Mouse (Mus musculus) hindbrain, embryonic 16.5 days (tissue): ENCODE data around the gene Tusc2. TPM values are rescaled to one million over a fixed set of nuclear protein-coding genes. Genes with fewer than 3 reads are reported as not detected.

Source experiments
- ATAC-seq: fragments of 200-750 bp; cut with Nextera tagmentation; 2 replicates; pipeline ENCODE4 v1.8.0; 2017; ENCODE audit warnings: moderate TSS enrichment, moderate library complexity
- H3K27ac ChIP-seq: fragments of 300-500 bp; sonication (generic); 2 replicates; pipeline ENCODE4 v1.5.1; 2014; ENCODE audit warnings: low read depth, mild to moderate bottlenecking, control low read depth, low read length, moderate library complexity
- H3K27me3 ChIP-seq: fragments of 300-500 bp; sonication (generic); replicated peaks from 2 replicates; pipeline ENCODE4 v1.6.1; 2014; ENCODE audit warnings: low read length; ENCODE audit not compliant: control insufficient read depth, insufficient read depth
- H3K36me3 ChIP-seq: fragments of 300-500 bp; sonication (generic); 2 replicates; pipeline ENCODE4 v1.6.1; 2014; ENCODE audit warnings: mild to moderate bottlenecking, low read length, moderate library complexity, mixed read lengths; ENCODE audit not compliant: control insufficient read depth, insufficient read depth
- H3K4me1 ChIP-seq: fragments of 300-500 bp; sonication (generic); 2 replicates; pipeline ENCODE4 v1.6.1; 2014; ENCODE audit warnings: low read depth, low read length; ENCODE audit not compliant: control insufficient read depth, insufficient read depth
- H3K4me2 ChIP-seq: fragments of 300-500 bp; sonication (generic); 2 replicates; pipeline ENCODE4 v1.6.1; 2014; ENCODE audit warnings: mild to moderate bottlenecking, low read length, control low read depth, moderate library complexity
- H3K4me3 ChIP-seq: fragments of 300-500 bp; sonication (generic); 2 replicates; pipeline ENCODE4 v1.5.1; 2014; ENCODE audit warnings: mild to moderate bottlenecking, low read length, control low read depth, moderate library complexity
- H3K9ac ChIP-seq: fragments of 300-500 bp; sonication (generic); 2 replicates; pipeline ENCODE4 v1.6.1; 2014; ENCODE audit warnings: low read depth, mild to moderate bottlenecking, control low read depth, low read length, moderate library complexity
- H3K9me3 ChIP-seq: fragments of 300-500 bp; sonication (generic); 2 replicates; pipeline ENCODE4 v1.6.1; 2014; ENCODE audit warnings: mild to moderate bottlenecking, low read length, moderate library complexity; ENCODE audit not compliant: control insufficient read depth
- WGBS: fragments of 180-500 bp; shearing (Covaris S2); extraction: QIAGEN DNeasy Blood & Tissue Kit; methylation state at CpG from one replicate; pipeline ENCODE4 v1.1.7; 2014; 5-methylcytosine and 5-hydroxymethylcytosine counted together
- polyA plus RNA-seq: library from polyadenylated mRNA; unstranded; fragments of >200 nt; fragmentation: Nextera tagmentation; extraction: Ambion mirVana; gene quantifications from 2 replicates; pipeline ENCODE4 v1.2.1, GENCODE M21; 2015

Gene Tusc2
- polyA plus RNA-seq, 1 experiment from 2014 or later: 134 TPM

DNA sequence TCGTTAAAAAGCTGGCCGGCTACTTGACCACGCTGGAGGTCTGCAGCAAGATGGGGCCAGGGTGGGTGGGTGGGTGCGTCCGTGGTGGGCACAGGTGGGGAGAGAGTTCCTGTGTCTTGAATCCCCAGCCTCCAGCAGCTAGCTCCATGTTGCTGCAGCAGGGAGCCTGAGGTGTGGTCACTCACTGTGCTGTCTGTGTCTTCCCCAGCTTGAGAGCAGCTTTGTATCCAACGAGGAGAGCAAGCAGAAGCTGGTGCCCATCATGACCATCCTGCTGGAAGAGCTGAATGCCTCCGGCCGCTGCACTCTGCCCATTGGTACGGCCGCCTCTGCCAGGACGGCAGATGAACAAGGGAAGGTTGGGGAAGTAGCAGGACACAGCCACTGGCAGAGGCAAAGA lies 19.8 kb upstream of the Tusc2 start:
- no peaks in the 10 kb centered on the region for H3K27me3 ChIP-seq
- no peak overlapping the region for H3K4me2 ChIP-seq
- H3K27ac ChIP-seq: no peak overlapping the region
- H3K36me3 ChIP-seq: peaks cover 28% of the 10 kb centered on the region
- no peaks in the 10 kb centered on the region for H3K9me3 ChIP-seq
- no peak for ATAC-seq
- no peak overlapping the region for H3K4me3 ChIP-seq
- H3K4me1 ChIP-seq: peaks cover 31% of the 10 kb centered on the region
- 88% methylated on average over 11 of the region's 11 CpGs for WGBS
- H3K9ac ChIP-seq: no peak overlapping the region

DNA sequence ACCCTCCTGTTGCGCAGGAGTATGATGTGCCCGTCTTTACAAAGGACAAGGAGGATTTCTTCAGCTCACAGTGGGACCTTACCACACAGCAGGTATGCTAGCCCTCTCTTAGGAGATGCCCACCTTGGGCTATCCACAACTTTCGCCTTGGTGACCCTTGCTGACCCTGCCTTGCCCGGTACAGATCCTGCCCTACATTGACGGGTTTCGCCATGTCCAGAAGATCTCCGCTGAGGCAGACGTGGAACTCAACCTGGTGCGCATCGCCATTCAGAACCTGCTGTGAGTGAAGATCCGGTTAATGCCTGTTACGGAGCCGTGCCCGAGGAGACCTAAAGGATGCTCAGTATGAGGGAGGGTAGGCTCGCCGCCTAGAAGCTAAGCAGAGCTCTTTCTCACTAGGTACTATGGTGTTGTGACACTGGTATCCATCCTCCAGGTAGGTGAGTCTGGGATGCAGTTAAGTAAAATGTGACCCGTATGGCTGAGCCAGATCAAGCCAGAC lies 18.8 kb upstream of the Tusc2 start:
- Histone ChIP-seq H3K9me3 (no peaks in the 10 kb centered on the region), H3K4me2 (no peak overlapping the region), H3K36me3 (peaks cover 20% of the 10 kb centered on the region), H3K27ac (no peak overlapping the region), H3K9ac (no peak overlapping the region), H3K4me1 (peaks cover 31% of the 10 kb centered on the region), H3K27me3 (0 out of 2 replicates have a peak, but pooled peaks cover 3% of the 10 kb centered on the region), H3K4me3 (no peak overlapping the region)
- no peak for ATAC-seq
- WGBS: 94% methylated on average over 17 of the region's 17 CpGs

DNA sequence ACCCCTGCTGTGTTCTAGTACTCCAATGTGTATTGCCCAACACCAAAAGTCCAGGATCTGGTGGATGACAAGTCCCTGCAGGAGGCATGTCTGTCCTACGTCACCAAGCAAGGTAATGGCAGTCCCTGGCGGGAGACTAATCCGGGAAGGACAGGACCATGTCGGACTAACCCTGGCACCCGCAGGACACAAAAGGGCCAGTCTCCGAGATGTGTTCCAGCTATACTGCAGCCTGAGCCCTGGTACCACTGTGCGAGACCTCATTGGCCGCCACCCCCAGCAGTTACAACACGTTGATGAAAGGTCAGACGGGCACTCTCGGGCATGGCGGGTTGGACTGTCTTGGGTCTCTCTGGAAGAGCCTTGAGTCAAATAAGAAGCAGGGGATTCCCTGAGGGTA lies 18.3 kb upstream of the Tusc2 start:
- Histone ChIP-seq H3K27me3 (0 out of 2 replicates have a peak, but pooled peaks cover 5% of the 10 kb centered on the region), H3K36me3 (peaks cover 15% of the 10 kb centered on the region), H3K4me3 (no peak overlapping the region), H3K27ac (no peak overlapping the region), H3K4me1 (peaks cover 31% of the 10 kb centered on the region), H3K4me2 (no peak overlapping the region), H3K9ac (no peak overlapping the region), H3K9me3 (no peaks in the 10 kb centered on the region)
- no peak for ATAC-seq
- WGBS: 95% methylated on average over 12 of the region's 12 CpGs

DNA sequence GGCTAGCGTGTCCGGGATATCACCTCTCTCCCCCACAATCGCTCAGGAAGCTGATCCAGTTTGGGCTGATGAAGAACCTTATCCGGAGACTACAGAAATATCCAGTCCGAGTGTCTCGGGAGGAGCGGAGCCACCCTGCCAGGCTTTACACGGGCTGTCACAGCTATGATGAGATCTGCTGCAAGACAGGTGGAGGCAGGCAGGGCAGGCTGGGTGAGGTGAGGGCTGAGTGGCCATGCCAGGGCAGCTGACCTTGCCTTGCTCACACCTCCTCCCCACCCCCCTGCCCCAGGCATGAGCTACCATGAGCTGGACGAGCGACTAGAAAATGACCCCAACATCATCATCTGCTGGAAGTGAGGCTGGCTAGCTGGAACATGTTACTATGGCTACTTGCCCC lies 17.9 kb upstream of the Tusc2 start:
- H3K4me1 ChIP-seq: peaks cover 31% of the 10 kb centered on the region
- ATAC-seq: no peak
- no peak overlapping the region for H3K27ac ChIP-seq
- H3K4me2 ChIP-seq: no peak overlapping the region
- H3K9ac ChIP-seq: 0 out of 2 replicates have a peak overlapping the region, but pooled peaks have one; percentile 3
- H3K27me3 ChIP-seq: 0 out of 2 replicates have a peak, but pooled peaks cover 6% of the 10 kb centered on the region
- WGBS: 90% methylated on average over 10 of the region's 10 CpGs
- H3K9me3 ChIP-seq: no peaks in the 10 kb centered on the region
- no peak overlapping the region for H3K4me3 ChIP-seq
- peaks cover 12% of the 10 kb centered on the region for H3K36me3 ChIP-seq

DNA sequence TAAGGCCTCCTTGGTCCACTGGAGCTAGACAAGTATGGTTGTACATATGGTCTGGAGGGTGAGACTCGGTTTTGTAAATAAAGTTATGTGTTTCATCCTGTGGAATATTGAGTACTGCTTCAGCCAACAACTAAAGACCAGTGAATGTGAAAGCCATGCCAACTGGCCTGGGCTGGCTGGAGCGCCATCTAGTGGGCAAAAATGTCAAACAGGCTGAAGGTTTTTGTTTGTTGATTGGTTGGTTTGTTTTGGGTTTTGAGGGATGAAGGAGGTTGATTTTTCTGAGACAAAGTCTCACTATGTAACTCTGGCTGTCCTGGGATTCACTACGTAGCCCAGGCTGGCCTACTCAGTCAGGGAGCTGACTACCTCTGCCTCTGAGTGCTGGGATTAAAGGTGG lies 17.5 kb upstream of the Tusc2 start:
- Histone ChIP-seq H3K4me3 (no peak overlapping the region), H3K27ac (no peak overlapping the region), H3K4me1 (peaks cover 31% of the 10 kb centered on the region), H3K27me3 (peaks cover 8% of the 10 kb centered on the region; the same call in 1 of the 2 replicates), H3K4me2 (no peak overlapping the region), H3K9ac (no peak overlapping the region), H3K9me3 (no peaks in the 10 kb centered on the region), H3K36me3 (peaks cover 12% of the 10 kb centered on the region)
- no peak for ATAC-seq
- WGBS: 7% methylated on average over 3 of the region's 3 CpGs

DNA sequence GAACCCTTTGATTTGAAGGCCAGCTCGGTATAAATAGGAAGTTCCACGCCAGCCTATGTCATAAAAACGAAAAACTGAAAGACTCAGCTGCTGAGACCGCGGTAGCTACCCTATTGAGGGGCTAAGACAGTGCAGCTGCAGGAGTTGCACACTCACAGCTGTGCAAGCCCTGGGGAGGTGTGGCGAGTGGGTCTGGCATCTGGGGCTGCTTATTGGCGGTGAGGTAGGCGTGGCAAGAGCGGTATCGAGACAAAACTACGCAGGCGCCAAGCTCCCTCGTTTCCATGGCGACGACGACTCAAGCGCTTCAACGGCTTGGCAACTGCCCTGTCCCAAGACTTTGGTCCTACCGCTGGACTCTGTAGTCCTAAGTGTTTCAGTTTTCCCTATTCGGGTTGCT lies 16.0 kb upstream of the Tusc2 start, which contains the start of gene Zmynd10:
TSS of gene Zmynd10 (plus strand) at position 273 of the 400 bp plus-strand sequence.
- Histone ChIP-seq H3K36me3 (peaks cover 12% of the 10 kb centered on the region), H3K27ac (peak within 1 kb of the TSS; percentile 17; the same call in 1 of the 2 replicates), H3K4me2 (peak within 1 kb of the TSS; percentile 55), H3K4me3 (peak within 1 kb of the TSS; percentile 17), H3K27me3 (peaks cover 19% of the 10 kb centered on the region), H3K9ac (peak within 1 kb of the TSS; percentile 48), H3K4me1 (peaks cover 35% of the 10 kb centered on the region), H3K9me3 (no peaks in the 10 kb centered on the region)
- WGBS: 3% methylated on average over 20 of the region's 20 CpGs
- peak; percentile 63 for ATAC-seq

DNA sequence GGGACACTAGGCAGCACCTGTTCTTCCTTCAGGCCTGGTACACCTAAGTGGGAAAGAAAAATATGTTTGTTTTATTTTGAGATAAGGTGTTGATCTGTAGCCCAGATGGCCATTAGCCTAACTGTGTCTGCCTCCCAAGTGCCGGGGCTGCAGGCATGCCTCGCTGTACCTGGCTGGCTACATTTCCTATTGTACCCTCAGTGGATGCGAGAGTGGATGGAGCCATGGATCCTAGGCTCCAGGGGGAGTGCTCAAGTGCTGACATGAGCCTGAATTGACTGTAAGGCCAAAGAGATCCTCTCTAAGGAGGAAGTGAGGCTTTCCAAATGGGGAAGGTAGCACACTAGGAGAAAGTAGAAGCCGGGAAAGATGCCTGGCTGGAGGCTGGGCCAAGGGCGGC lies 15.1 kb upstream of the Tusc2 start:
- peaks cover 23% of the 10 kb centered on the region for H3K27me3 ChIP-seq
- no peak overlapping the region for H3K4me2 ChIP-seq
- H3K36me3 ChIP-seq: peaks cover 12% of the 10 kb centered on the region
- ATAC-seq: no peak
- no peak overlapping the region for H3K4me3 ChIP-seq
- peaks cover 28% of the 10 kb centered on the region for H3K4me1 ChIP-seq
- H3K27ac ChIP-seq: no peak overlapping the region
- H3K9ac ChIP-seq: no peak overlapping the region
- no peaks in the 10 kb centered on the region for H3K9me3 ChIP-seq
- 81% methylated on average over 5 of the region's 5 CpGs for WGBS

DNA sequence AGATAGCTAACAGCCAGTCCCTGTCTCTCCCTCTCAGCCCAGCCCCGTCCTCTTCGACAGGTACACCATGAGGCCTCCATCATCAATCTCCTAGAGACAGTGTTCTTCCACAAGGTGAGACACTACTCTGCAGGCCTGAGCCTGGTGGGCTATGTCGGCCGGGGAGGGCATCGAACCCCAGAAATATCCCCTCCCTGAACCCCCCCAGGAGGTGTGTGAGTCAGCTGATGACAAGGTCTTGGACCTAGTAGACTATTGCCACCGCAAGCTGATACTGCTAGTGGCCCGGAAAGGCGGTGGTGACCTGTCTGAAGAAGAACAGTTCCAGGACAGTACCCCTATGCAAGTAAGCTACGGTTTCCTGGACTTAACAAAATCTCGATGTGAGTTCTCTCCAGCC lies 14.2 kb upstream of the Tusc2 start:
- H3K4me1 ChIP-seq: peaks cover 31% of the 10 kb centered on the region
- peaks cover 24% of the 10 kb centered on the region for H3K27me3 ChIP-seq
- no peak overlapping the region for H3K27ac ChIP-seq
- no peaks in the 10 kb centered on the region for H3K9me3 ChIP-seq
- ATAC-seq: no peak
- no peak overlapping the region for H3K4me3 ChIP-seq
- 91% methylated on average over 10 of the region's 10 CpGs for WGBS
- peaks cover 12% of the 10 kb centered on the region for H3K36me3 ChIP-seq
- no peak overlapping the region for H3K4me2 ChIP-seq
- no peak overlapping the region for H3K9ac ChIP-seq

DNA sequence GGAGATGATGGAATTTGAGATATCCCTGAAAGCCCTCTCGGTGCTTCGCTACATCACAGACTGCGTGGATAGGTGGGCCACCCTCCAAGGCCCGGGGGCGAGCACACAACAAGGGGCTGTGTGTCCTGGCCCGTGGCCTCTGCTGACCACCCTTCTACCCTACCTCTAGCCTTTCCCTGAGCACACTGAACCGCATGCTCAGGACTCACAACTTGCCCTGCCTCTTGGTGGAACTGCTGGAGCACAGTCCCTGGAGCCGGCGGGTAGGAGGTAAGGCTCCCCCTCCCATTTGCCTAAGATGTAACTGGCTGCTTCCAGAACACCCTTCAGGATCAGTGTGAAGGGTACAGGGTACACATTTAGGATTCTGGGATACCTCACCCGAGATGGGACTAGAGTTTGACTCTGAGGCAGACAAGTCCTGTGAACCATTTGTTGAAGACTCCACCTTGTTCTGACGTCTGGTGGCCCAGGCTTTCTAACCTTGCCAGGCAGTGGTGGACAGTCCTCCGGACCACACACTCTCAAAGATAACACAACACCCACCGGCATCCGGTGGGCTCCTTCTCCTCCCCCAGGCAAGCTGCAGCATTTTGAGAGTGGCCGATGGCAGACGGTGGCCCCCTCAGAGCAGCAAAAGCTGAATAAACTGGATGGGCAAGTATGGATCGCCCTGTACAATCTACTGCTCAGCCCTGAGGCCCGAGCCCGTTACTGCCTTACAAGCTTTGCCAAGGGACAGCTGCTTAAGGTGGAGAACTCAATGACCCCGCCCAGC lies 13.6 kb upstream of the Tusc2 start:
- peaks cover 24% of the 10 kb centered on the region for H3K27me3 ChIP-seq
- no peak overlapping the region for H3K4me3 ChIP-seq
- no peak overlapping the region for H3K9ac ChIP-seq
- peaks cover 32% of the 10 kb centered on the region for H3K4me1 ChIP-seq
- H3K27ac ChIP-seq: no peak overlapping the region
- no peak overlapping the region for H3K4me2 ChIP-seq
- H3K36me3 ChIP-seq: peaks cover 5% of the 10 kb centered on the region
- no peak for ATAC-seq
- H3K9me3 ChIP-seq: no peaks in the 10 kb centered on the region
- WGBS: 85% methylated on average over 20 of the region's 20 CpGs
